Mouse (Mus musculus): ENCODE measurements around the gene Cd200r2. TPM values are rescaled to one million over a fixed set of nuclear protein-coding genes. Genes with fewer than 3 reads are reported as not detected.

Gene Cd200r2
- total RNA-seq, 1 experiment = 0.31 TPM

GRCm38 (mm10) chr16:44943468-44943867, 76.6 kb downstream of the Cd200r2 start, which contains the start of gene Cd200r3:
Gene Cd200r3, plus strand, starts transcription at chr16:44943678.
- H3K36me3 ChIP-seq (ENCODE audit: control insufficient read depth, insufficient read depth, low read length, poor library complexity, severe bottlenecking) = no peaks in the 10 kb centered on the region
- no peak for DNase-seq (ENCODE audit: low read depth, low spot score)
- no peak for TF ChIP-seq MAFK (IDR thresholded peaks at IDR 0.05; ENCODE audit: insufficient read depth, low read depth, low read length)
- no peak for TF ChIP-seq HCFC1 (IDR thresholded peaks at IDR 0.05; ENCODE audit: borderline replicate concordance, insufficient read depth, low read length)
- no peak for TF ChIP-seq ZNF384 (IDR thresholded peaks at IDR 0.05; ENCODE audit: low read depth, low read length)
- no peak for TF ChIP-seq ZC3H11A (IDR thresholded peaks at IDR 0.05; ENCODE audit: borderline replicate concordance, low read depth, low read length)
- no peak for TF ChIP-seq CHD2 (IDR thresholded peaks at IDR 0.05; ENCODE audit: low read depth, low read length)
- H3K9ac ChIP-seq (ENCODE audit: insufficient read depth, low read depth, low read length, poor library complexity, severe bottlenecking) = no peak within 1 kb of the TSS
- no peak within 1 kb of the TSS for H3K4me3 ChIP-seq (ENCODE audit: insufficient read depth in 1 of 2, low read depth in 1 of 2, low read length in 2 of 2, poor library complexity in 1 of 2, severe bottlenecking in 1 of 2)
- no peaks in the 10 kb centered on the region for H3K4me1 ChIP-seq (ENCODE audit: control insufficient read depth in 2 of 2, insufficient read depth in 2 of 2, low read length in 2 of 2, poor library complexity in 1 of 2)
- H3K9me3 ChIP-seq (ENCODE audit: control insufficient read depth, insufficient read depth, low read depth, low read length) = no peaks in the 10 kb centered on the region
- no peak within 1 kb of the TSS for H3K27ac ChIP-seq (ENCODE audit: insufficient read depth, low read depth, low read length, poor library complexity, severe bottlenecking)
- in situ Hi-C loops (cut with MboI; ENCODE audit: low sequenced_read_pairs in 2 of 2, unreplicated experiment in 2 of 2) = no loop called here

- TF ChIP-seq ZNF384 (IDR thresholded peaks at IDR 0.05; ENCODE audit: low read depth, low read length) (no peak), HCFC1 (IDR thresholded peaks at IDR 0.05; ENCODE audit: borderline replicate concordance, insufficient read depth, low read length) (no peak), ZC3H11A (IDR thresholded peaks at IDR 0.05; ENCODE audit: borderline replicate concordance, low read depth, low read length) (no peak), CHD2 (IDR thresholded peaks at IDR 0.05; ENCODE audit: low read depth, low read length) (no peak), MAFK (IDR thresholded peaks at IDR 0.05; ENCODE audit: insufficient read depth, low read depth, low read length) (no peak)
- no peak overlapping the region for H3K9ac ChIP-seq (ENCODE audit: insufficient read depth, low read depth, low read length, poor library complexity, severe bottlenecking)
- H3K9me3 ChIP-seq (ENCODE audit: control insufficient read depth, insufficient read depth, low read depth, low read length) = no peaks in the 10 kb centered on the region
- H3K36me3 ChIP-seq (ENCODE audit: control insufficient read depth, insufficient read depth, low read length, poor library complexity, severe bottlenecking) = no peaks in the 10 kb centered on the region
- in situ Hi-C loops (cut with MboI; ENCODE audit: low sequenced_read_pairs in 2 of 2, unreplicated experiment in 2 of 2) = no loop called here
- no peaks in the 10 kb centered on the region for H3K4me1 ChIP-seq (ENCODE audit: control insufficient read depth in 2 of 2, insufficient read depth in 2 of 2, low read length in 2 of 2, poor library complexity in 1 of 2)
- H3K27ac ChIP-seq (ENCODE audit: insufficient read depth, low read depth, low read length, poor library complexity, severe bottlenecking) = no peak overlapping the region
- DNase-seq (ENCODE audit: low read depth, low spot score) = no peak
- H3K4me3 ChIP-seq (ENCODE audit: insufficient read depth in 1 of 2, low read depth in 1 of 2, low read length in 2 of 2, poor library complexity in 1 of 2, severe bottlenecking in 1 of 2) = no peak overlapping the region
Measured at GRCm38 (mm10) chr16:44951360-44952114, 84.6 kb downstream of the Cd200r2 start.

GRCm38 (mm10) chr16:44962296-44962695, 95.4 kb downstream of the Cd200r2 start:
- no peak for TF ChIP-seq ZNF384 (IDR thresholded peaks at IDR 0.05; ENCODE audit: low read depth, low read length)
- no peak for TF ChIP-seq ZC3H11A (IDR thresholded peaks at IDR 0.05; ENCODE audit: borderline replicate concordance, low read depth, low read length)
- no peak for TF ChIP-seq MAFK (IDR thresholded peaks at IDR 0.05; ENCODE audit: insufficient read depth, low read depth, low read length)
- no peak for TF ChIP-seq HCFC1 (IDR thresholded peaks at IDR 0.05; ENCODE audit: borderline replicate concordance, insufficient read depth, low read length)
- TF ChIP-seq CHD2 (IDR thresholded peaks at IDR 0.05; ENCODE audit: low read depth, low read length) = no peak
- no peaks in the 10 kb centered on the region for H3K9me3 ChIP-seq (ENCODE audit: control insufficient read depth, insufficient read depth, low read depth, low read length)
- no peak for DNase-seq (ENCODE audit: low read depth, low spot score)
- H3K4me3 ChIP-seq (ENCODE audit: insufficient read depth in 1 of 2, low read depth in 1 of 2, low read length in 2 of 2, poor library complexity in 1 of 2, severe bottlenecking in 1 of 2) = no peak overlapping the region
- no peaks in the 10 kb centered on the region for H3K4me1 ChIP-seq (ENCODE audit: control insufficient read depth in 2 of 2, insufficient read depth in 2 of 2, low read length in 2 of 2, poor library complexity in 1 of 2)
- no peaks in the 10 kb centered on the region for H3K36me3 ChIP-seq (ENCODE audit: control insufficient read depth, insufficient read depth, low read length, poor library complexity, severe bottlenecking)
- no peak overlapping the region for H3K27ac ChIP-seq (ENCODE audit: insufficient read depth, low read depth, low read length, poor library complexity, severe bottlenecking)
- H3K9ac ChIP-seq (ENCODE audit: insufficient read depth, low read depth, low read length, poor library complexity, severe bottlenecking) = no peak overlapping the region
- in situ Hi-C loops (cut with MboI; ENCODE audit: low sequenced_read_pairs in 2 of 2, unreplicated experiment in 2 of 2) = no loop called here

GRCm38 (mm10) chr16:44962777-44963176, 95.9 kb downstream of the Cd200r2 start:
- Histone ChIP-seq H3K4me3 (ENCODE audit: insufficient read depth in 1 of 2, low read depth in 1 of 2, low read length in 2 of 2, poor library complexity in 1 of 2, severe bottlenecking in 1 of 2) (no peak overlapping the region), H3K27ac (ENCODE audit: insufficient read depth, low read depth, low read length, poor library complexity, severe bottlenecking) (no peak overlapping the region), H3K4me1 (ENCODE audit: control insufficient read depth in 2 of 2, insufficient read depth in 2 of 2, low read length in 2 of 2, poor library complexity in 1 of 2) (no peaks in the 10 kb centered on the region), H3K9me3 (ENCODE audit: control insufficient read depth, insufficient read depth, low read depth, low read length) (no peaks in the 10 kb centered on the region), H3K9ac (ENCODE audit: insufficient read depth, low read depth, low read length, poor library complexity, severe bottlenecking) (no peak overlapping the region), H3K36me3 (ENCODE audit: control insufficient read depth, insufficient read depth, low read length, poor library complexity, severe bottlenecking) (no peaks in the 10 kb centered on the region)
- in situ Hi-C loops (cut with MboI; ENCODE audit: low sequenced_read_pairs in 2 of 2, unreplicated experiment in 2 of 2) = no loop called here
- no peak for DNase-seq (ENCODE audit: low read depth, low spot score)
- TF ChIP-seq CHD2 (IDR thresholded peaks at IDR 0.05; ENCODE audit: low read depth, low read length) (no peak), MAFK (IDR thresholded peaks at IDR 0.05; ENCODE audit: insufficient read depth, low read depth, low read length) (no peak), ZNF384 (IDR thresholded peaks at IDR 0.05; ENCODE audit: low read depth, low read length) (no peak), HCFC1 (IDR thresholded peaks at IDR 0.05; ENCODE audit: borderline replicate concordance, insufficient read depth, low read length) (no peak), ZC3H11A (IDR thresholded peaks at IDR 0.05; ENCODE audit: borderline replicate concordance, low read depth, low read length) (no peak)

All from ES-E14 (cell line).